Mouse (Mus musculus): ENCODE data around the gene Ttc37.

Ttc37 gene

GRCm38 (mm10) chr13:76098493-76099303 is at the start of gene Ttc37, which contains the start of gene Arsk:
Gene Ttc37, plus strand, starts transcription at chr13:76098734.
Gene Arsk, minus strand, starts transcription at chr13:76098660.
- in situ Hi-C loops (cut with MboI; ENCODE audit: low pct_unique_long_range_greater_than_20kb in 1 of 2, low sequenced_read_pairs in 2 of 2, unreplicated experiment in 1 of 2) = no loop called here

- in situ Hi-C loops (cut with MboI; ENCODE audit: low pct_unique_long_range_greater_than_20kb in 1 of 2, low sequenced_read_pairs in 2 of 2, unreplicated experiment in 1 of 2) = no loop called here
These were observed 42.9 kb upstream of the Ttc37 start for GRCm38 (mm10) chr13:76055391-76056232.

- in situ Hi-C loops (cut with MboI; ENCODE audit: low pct_unique_long_range_greater_than_20kb in 1 of 2, low sequenced_read_pairs in 2 of 2, unreplicated experiment in 1 of 2) = no loop called here
These were observed 42.2 kb upstream of the Ttc37 start for GRCm38 (mm10) chr13:76056261-76056724.

GRCm38 (mm10) chr13:76056896-76057266 is 41.7 kb upstream of the Ttc37 start, which contains the start of gene Gpr150:
Gene Gpr150, minus strand, starts transcription at chr13:76056996.
- in situ Hi-C loops (cut with MboI; ENCODE audit: low pct_unique_long_range_greater_than_20kb in 1 of 2, low sequenced_read_pairs in 2 of 2, unreplicated experiment in 1 of 2) = no loop called here

GRCm38 (mm10) chr13:76057267-76058069 is 41.1 kb upstream of the Ttc37 start:
- in situ Hi-C loops (cut with MboI; ENCODE audit: low pct_unique_long_range_greater_than_20kb in 1 of 2, low sequenced_read_pairs in 2 of 2, unreplicated experiment in 1 of 2) = no loop called here

- in situ Hi-C loops (cut with MboI; ENCODE audit: low pct_unique_long_range_greater_than_20kb in 1 of 2, low sequenced_read_pairs in 2 of 2, unreplicated experiment in 1 of 2) = no loop called here
These were observed 38.9 kb upstream of the Ttc37 start for GRCm38 (mm10) chr13:76059591-76059990.

- in situ Hi-C loops (cut with MboI; ENCODE audit: low pct_unique_long_range_greater_than_20kb in 1 of 2, low sequenced_read_pairs in 2 of 2, unreplicated experiment in 1 of 2) = no loop called here
These were observed 36.4 kb upstream of the Ttc37 start for GRCm38 (mm10) chr13:76062126-76062525.

GRCm38 (mm10) chr13:76062569-76062968 is 36.0 kb upstream of the Ttc37 start:
- in situ Hi-C loops (cut with MboI; ENCODE audit: low pct_unique_long_range_greater_than_20kb in 1 of 2, low sequenced_read_pairs in 2 of 2, unreplicated experiment in 1 of 2) = no loop called here

- in situ Hi-C loops (cut with MboI; ENCODE audit: low pct_unique_long_range_greater_than_20kb in 1 of 2, low sequenced_read_pairs in 2 of 2, unreplicated experiment in 1 of 2) = no loop called here
These were observed 35.0 kb upstream of the Ttc37 start for GRCm38 (mm10) chr13:76063548-76063947.

- in situ Hi-C loops (cut with MboI; ENCODE audit: low pct_unique_long_range_greater_than_20kb in 1 of 2, low sequenced_read_pairs in 2 of 2, unreplicated experiment in 1 of 2) = no loop called here
These were observed 34.1 kb upstream of the Ttc37 start for GRCm38 (mm10) chr13:76064363-76064945.

GRCm38 (mm10) chr13:76074323-76074722 is 24.2 kb upstream of the Ttc37 start:
- in situ Hi-C loops (cut with MboI; ENCODE audit: low pct_unique_long_range_greater_than_20kb in 1 of 2, low sequenced_read_pairs in 2 of 2, unreplicated experiment in 1 of 2) = no loop called here

- in situ Hi-C loops (cut with MboI; ENCODE audit: low pct_unique_long_range_greater_than_20kb in 1 of 2, low sequenced_read_pairs in 2 of 2, unreplicated experiment in 1 of 2) = no loop called here
These were observed 430 bp upstream of the Ttc37 start for GRCm38 (mm10) chr13:76098116-76098492.

GRCm38 (mm10) chr13:76101989-76102388 is 3.5 kb downstream of the Ttc37 start:
- in situ Hi-C loops (cut with MboI; ENCODE audit: low pct_unique_long_range_greater_than_20kb in 1 of 2, low sequenced_read_pairs in 2 of 2, unreplicated experiment in 1 of 2) = no loop called here

GRCm38 (mm10) chr13:76109069-76109824 is 10.7 kb downstream of the Ttc37 start:
- in situ Hi-C loops (cut with MboI; ENCODE audit: low pct_unique_long_range_greater_than_20kb in 1 of 2, low sequenced_read_pairs in 2 of 2, unreplicated experiment in 1 of 2) = no loop called here

GRCm38 (mm10) chr13:76128799-76129198 is 30.3 kb downstream of the Ttc37 start:
- in situ Hi-C loops (cut with MboI; ENCODE audit: low pct_unique_long_range_greater_than_20kb in 1 of 2, low sequenced_read_pairs in 2 of 2, unreplicated experiment in 1 of 2) = no loop called here

GRCm38 (mm10) chr13:76132415-76132814 is 33.9 kb downstream of the Ttc37 start:
- in situ Hi-C loops (cut with MboI; ENCODE audit: low pct_unique_long_range_greater_than_20kb in 1 of 2, low sequenced_read_pairs in 2 of 2, unreplicated experiment in 1 of 2) = no loop called here

GRCm38 (mm10) chr13:76138862-76139261 is 40.3 kb downstream of the Ttc37 start:
- in situ Hi-C loops (cut with MboI; ENCODE audit: low pct_unique_long_range_greater_than_20kb in 1 of 2, low sequenced_read_pairs in 2 of 2, unreplicated experiment in 1 of 2) = no loop called here

Data from mouse embryonic stem cell (cell line).